Mouse (Mus musculus) adrenal gland (tissue): ENCODE measurements around the gene Wasf2.

Experiments
- intact Hi-C: fragments of 180-260 bp; cut with DNase I; formaldehyde crosslinking; loops from one replicate; pipeline ENCODE4 v1.15.1; 2025

Wasf2 gene

GRCm38 (mm10) chr4:133198337-133199180 is 68.3 kb downstream of the Wasf2 start:
- intact Hi-C loops: loop anchor here (5.0 kb wide), 2 partner anchors 121 to 191 kb away; no protein-coding TSS in a partner anchor

DNA sequence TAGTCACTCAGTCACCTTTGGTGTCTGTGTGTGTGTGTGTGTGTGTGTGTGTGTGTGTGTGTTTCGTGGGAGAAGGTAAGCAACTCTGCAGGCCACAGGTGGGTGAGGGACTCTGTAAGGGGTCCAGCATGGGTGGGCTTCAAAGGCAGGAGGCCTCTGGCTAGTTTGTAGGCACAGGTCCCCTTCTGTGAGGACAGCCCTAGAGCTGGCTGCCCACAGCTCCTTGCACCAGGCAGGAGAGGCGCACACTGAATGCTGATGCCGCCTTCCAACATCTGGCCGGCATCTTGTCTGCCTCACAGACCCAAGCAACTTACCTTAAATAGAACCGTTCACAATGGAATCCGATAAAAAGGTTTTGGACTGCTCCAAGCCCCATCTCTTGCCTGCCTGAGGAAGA is 69.4 kb downstream of the Wasf2 start:
- intact Hi-C loops: loop anchor here (5.0 kb wide), 2 partner anchors 122 to 192 kb away; no protein-coding TSS in a partner anchor

DNA sequence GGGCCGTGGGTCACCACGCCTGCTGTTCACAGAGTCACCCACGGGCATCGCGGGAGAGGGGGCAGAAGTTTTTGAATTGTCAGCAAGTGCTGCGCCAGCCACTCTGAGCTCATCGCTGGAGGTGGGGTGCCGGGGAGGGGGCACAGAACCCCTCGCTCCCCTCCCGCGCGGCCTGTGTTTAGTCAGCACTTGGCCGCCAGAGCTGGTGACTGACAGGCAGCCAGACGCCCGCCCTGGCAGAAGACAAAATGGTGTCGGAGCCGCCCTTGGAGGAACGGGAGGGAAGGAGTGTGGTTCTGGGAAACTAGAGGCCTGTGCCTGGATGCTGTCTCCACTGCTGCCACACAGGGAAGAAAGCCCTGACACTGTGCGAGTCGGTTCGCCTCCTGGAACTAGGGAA is 70.0 kb downstream of the Wasf2 start:
- intact Hi-C loops: no loop called here

DNA sequence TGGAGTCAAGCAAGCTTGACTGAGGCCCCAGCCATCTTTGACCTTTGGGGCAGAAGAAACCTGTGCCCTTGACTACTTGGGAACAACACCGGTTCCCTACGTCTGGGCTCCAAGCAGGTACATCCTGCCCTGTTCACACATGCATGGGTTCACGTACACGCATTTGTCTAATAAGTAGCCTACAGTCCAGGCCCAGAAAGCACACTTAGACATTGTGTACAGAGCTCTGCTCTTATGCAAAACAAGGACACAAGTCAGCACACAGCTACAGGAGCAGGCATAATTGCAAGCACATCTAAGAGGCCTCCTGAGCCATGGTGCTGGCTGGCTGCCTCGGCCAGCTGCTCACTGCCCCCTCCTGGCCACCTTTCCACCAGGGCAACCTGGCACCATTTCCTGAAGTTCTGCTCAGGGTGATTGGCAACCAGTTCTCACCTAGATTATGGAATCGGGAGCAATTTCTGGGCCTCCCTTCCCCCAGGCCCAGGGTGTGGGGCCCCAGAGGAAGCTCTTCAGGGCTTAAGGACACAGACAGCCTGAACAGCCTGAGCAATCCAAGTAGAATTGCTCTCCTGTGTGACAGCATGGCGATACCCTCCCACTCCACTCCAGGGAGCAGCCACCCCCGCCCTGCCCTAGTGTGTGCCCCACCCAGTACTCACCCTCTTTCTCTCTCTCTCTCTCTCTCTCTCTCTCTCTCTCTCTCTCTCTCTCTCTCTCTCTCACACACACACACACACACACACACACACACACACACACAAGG is 70.9 kb downstream of the Wasf2 start:
- intact Hi-C loops: no loop called here

DNA sequence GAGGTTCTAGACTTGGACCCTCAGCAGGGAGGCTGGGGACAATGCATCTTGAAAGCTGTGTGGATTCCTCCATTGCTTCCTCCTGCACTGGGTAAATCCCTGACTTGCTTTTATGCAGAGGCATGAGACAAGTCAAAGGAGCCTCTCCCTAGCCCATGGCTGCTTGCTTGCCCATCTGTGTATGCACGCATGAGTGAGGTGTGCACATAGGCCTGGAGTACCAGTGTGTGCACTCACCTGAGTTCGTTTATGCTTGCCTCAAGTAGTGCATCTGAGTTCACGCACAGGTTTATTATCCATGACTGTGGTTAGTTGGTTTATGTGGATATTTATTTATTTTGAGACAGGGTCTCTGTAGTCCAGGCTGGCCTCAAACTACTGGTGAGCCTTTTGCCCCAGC is 71.9 kb downstream of the Wasf2 start:
- intact Hi-C loops: no loop called here

- intact Hi-C loops: no loop called here
Observed at GRCm38 (mm10) chr4:133203591-133203990, 73.3 kb downstream of the Wasf2 start.

DNA sequence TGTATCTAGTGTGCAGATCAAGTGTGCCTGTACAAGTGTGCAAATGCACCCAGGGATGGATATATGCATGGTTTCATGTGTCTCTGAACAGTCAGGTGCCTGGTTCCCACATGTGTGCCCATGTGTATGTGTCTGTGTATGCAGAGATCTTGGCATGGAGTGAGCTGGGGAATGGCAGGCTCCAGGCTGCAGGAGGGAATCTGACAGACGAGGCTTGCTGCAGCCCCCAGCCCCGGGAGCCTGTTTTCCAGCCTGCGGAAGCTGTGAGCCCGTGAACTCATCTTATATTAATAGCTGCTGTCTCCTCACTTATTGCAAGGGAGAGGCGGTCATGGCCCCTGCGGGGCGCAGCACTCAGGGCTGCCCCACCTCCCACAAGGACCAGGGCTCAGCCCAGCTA is 74.1 kb downstream of the Wasf2 start:
- intact Hi-C loops: no loop called here

DNA sequence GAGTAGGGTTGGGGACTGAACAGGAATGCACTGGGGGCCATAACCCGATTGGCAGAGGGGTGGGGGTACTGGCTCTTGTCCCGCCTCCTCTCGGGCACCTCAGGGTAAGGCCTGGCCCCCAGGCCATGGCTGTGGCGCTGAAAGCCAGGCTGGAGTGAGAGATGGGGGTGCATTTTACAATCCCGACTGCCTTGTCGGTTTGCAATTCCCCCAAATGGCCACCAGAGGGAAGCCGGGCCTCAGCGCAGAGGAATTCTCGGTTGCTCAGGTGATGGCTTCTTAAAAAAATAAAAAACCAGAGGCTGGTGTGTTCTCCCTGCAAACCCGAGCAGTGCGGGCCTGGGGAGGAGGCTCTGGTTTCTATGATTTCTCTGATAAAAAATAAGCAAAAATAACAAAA is 79.1 kb downstream of the Wasf2 start:
- intact Hi-C loops: no loop called here

DNA sequence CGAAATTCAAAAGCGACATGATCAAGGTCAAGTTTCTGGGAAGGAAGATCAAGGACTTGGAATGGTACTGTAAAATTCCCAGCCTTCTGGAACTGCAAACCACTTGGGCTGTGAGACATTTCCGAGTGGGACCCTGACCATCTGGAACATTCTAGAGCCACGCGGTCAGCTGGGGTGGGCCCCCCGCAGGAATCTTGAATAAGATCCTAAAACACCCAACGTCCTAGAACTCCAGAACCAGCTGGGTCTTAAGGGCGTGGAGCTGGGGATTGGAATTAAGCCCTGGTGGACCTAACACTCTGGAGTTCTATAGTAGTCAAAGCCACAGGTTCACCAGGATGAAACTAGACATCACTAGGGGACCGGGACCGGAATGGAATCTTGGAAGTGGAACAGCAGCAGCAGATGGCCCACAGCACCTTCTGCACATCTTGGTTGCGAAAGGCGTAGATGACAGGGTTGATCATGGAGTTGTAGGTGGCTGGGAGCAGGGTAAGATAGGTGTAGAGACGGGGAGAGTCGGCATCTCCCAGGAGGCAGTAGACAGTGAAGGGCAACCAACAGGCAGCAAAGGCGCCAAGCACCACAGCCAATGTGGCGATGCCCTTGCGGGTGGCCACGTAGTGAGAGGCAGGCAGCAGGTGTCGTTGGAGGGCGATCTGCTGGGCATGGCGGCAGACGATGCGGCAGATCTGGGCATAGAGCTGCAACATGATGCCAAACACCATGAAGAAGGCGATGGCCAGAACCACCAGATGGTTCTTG is 79.9 kb downstream of the Wasf2 start:
- intact Hi-C loops: no loop called here

DNA sequence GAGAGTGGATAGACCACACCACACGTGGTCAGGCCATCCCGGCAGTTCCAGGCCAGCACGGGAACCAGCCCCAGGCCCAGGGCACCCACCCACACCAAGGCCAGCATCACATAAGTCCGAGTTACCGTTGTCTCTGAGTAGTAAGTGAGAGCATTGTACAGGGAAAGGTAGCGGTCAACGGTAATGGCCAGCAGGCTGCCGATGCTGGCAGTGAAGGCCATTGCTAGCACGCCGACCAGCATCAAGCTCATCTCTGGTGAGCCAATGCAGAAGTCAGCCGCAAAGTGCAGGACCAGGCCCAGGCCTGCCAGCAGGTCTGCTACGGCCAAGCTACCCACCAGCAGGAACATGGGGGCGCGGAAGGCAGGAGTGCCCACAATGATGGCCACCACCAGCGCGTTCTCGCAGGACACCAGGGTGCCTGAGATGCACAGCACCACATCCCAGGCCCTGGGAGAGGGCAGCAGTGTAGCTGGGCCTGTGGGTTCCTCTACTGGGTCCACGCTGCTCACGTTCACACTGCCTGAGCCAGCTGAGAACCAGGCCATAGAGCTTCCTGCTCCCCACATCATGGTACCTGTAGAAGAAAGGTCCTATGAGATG is 80.6 kb downstream of the Wasf2 start:
- intact Hi-C loops: no loop called here

DNA sequence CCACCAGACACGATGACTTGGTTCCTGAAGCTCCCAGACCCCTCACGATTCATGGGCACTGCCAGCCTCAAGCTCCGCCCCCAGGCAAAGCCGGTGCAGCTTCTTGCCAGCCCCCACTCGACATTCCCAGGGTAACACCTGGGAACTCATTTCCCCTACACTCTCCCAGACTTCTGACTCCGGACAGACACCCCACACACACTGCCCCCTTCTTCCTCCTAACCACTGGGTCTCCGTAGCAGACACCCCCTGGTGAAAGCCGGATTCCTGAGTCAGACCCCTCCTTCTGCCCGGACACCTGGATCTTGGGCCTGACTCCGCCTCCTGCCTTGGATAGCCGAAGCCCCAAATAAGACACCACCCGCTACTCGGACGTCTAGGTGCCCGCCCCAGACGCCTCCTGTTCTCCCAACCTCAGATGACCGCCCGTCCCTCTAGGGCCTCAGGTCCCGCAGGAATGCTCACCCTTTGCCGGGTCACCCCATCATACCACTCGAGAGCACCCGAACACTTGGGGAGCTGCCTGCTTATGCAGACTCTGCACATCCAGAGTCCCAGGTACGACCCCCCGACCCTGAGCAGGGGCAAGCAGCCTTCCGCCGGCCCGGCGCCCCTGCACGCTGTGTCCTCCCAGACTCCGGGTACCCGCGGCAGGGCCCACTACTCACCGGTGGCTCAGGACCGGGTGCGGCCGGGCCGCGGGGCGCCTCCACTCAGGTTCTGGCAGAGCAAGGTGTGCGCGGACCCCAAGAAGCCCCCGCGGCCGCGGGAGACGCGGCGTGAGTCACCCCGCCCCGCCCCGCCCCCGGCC is 81.7 kb downstream of the Wasf2 start, which contains the start of the genes Cd164l2 and Gpr3:
TSS of gene Cd164l2 (plus strand) at position 381 of the 811 bp plus-strand sequence.
TSS of gene Gpr3 (minus strand) at position 786 of the 811 bp plus-strand sequence.
- intact Hi-C loops: no loop called here

- intact Hi-C loops: no loop called here
Observed at GRCm38 (mm10) chr4:133212562-133213267, 82.4 kb downstream of the Wasf2 start.

- intact Hi-C loops: no loop called here
Observed at GRCm38 (mm10) chr4:133213268-133213590, 82.9 kb downstream of the Wasf2 start.

DNA sequence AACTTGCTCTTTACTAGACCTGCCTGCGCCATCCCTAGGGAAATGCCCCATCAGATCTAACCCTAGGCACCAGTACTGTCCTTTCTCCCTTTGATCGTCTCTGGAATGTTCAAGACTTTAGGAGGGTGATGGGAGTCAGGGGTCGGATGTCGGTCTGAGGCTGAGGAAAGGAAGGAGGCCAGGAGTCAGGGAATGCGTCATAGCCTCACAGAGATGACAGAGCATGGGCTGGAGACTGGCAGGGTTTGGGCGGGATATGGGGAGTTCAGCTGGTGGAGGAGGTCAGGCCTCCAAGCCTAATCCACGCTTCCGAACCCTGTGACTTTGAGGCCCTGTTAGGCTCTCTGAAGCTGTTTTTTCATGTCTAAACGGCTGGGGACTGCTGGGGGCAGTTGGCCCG is 83.4 kb downstream of the Wasf2 start:
- intact Hi-C loops: no loop called here

DNA sequence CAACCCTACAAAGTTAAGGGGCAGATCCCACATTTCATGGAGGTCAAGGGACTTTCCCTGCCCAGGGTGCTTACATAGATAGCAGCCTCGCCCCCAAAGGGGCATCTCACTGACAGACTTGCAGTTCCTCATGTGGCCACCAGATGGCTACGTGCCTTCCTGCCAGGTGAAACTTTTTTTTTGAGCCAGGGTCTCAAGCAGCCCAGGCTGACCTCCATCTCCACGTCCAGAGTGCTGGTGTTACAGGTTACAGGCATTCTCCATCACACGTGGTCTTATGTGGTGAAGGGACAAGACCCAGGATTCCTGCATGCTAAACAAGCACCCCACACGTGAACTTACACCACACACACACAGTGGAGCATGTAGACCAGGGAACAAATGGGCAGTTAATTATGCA is 87.3 kb downstream of the Wasf2 start:
- intact Hi-C loops: loop anchor here (5.0 kb wide), 1 partner anchor 80 kb away; no protein-coding TSS in a partner anchor

GRCm38 (mm10) chr4:133218745-133219144 is 88.4 kb downstream of the Wasf2 start:
- intact Hi-C loops: loop anchor here (5.0 kb wide), 1 partner anchor 79 kb away; no protein-coding TSS in a partner anchor

DNA sequence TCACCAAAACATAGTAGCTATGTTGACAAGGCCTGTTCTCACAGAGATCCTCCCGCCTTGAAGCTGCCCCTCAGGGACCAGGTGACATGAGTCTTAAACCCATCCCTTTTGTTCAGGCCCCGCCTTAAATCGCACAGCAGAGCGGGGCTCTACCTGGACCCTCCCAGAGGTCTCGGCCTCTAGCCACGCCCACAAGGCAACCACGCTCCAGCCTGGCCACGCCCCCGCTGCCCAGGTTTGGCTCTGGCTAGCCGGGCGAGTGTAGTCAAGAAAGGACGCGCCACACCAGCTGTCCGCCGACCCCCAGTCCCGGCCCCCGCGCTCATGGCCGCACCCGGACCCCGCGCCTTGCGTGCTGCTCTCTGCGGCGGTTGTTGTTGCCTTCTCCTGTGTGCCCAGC is 90.4 kb downstream of the Wasf2 start:
- intact Hi-C loops: no loop called here

- intact Hi-C loops: no loop called here
Observed at GRCm38 (mm10) chr4:133221701-133222100, 91.4 kb downstream of the Wasf2 start.

DNA sequence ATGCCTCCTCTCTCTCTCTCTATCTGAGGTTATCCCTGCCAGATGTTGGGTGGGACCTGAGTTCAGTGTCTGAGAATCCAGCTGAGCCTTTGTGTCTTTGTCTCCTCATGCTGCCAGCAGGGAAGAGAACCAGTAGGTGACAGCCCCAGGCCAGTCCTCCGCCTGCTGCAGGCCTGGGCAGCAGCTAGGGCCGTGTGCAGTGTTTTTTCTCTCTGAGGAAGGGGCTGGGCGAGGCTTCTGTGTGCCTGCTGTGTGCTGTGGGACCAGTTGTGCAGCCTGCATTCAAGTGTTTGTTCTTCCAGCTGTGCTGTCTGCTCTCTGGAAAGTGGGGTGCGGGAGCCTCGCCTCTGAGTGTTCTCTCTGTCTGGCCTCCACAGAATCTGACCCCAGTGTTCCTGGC is 93.6 kb downstream of the Wasf2 start:
- intact Hi-C loops: no loop called here

GRCm38 (mm10) chr4:133226073-133226472 is 95.8 kb downstream of the Wasf2 start:
- intact Hi-C loops: no loop called here
